Mouse (Mus musculus) adrenal gland, postnatal 36 days (tissue): ENCODE results near the gene Gpx1. TPM values are rescaled to one million over a fixed set of nuclear protein-coding genes. Genes with fewer than 3 reads are reported as not detected.
"Not testable (repeated sequence)": the region's sequence is repeated elsewhere in the genome, so short reads cannot be mapped to it uniquely, and the experiment has no call there.

ENCODE experiments used
- DNase-seq, 2 experiments: peaks; one replicate each; pipeline ENCODE4 v3.0.0; 2021; ENCODE audit warnings: mixed read lengths in 1 of 2
- long read RNA-seq, 2 experiments: library from polyadenylated mRNA; stranded (forward); transcript quantifications; one replicate each; pipeline ENCODE4 v2.0.0; 2021; ENCODE audit warnings: borderline sequencing depth in 2 of 2
- total RNA-seq, 2 experiments: library from RNA; stranded (reverse); gene quantifications; 2 replicates each; pipeline ENCODE4 v1.2.3; 2021

Gene Gpx1
- 100 to 1,000 TPM; 538 to 748 TPM for total RNA-seq
- long read RNA-seq, experiment 1, transcript Gpx1-201 (2 exons, 1,072 nt) = major isoform, 669 of 726 reads
- long read RNA-seq, experiment 1, partial matches to known transcripts = 0 of 726 reads
- long read RNA-seq, experiment 1, other reads (novel, unspliced or antisense) = 52 of 726 reads
- long read RNA-seq, experiment 2, transcript Gpx1-201 (2 exons, 1,072 nt) = major isoform, 266 of 289 reads
- long read RNA-seq, experiment 2, transcript Gpx1-202 (2 exons, 787 nt) = minor isoform, 5 of 289 reads
- long read RNA-seq, experiment 2, partial matches to known transcripts = 0 of 289 reads
- long read RNA-seq, experiment 2, other reads (novel, unspliced or antisense) = 16 of 289 reads

- peak; percentile 94 to 96 for DNase-seq
These were observed at the start of gene Gpx1 for GRCm38 (mm10) chr9:108338886-108339781. Gpx1 (plus strand) TSS chr9:108338903.

- DNase-seq = no peak
These were observed 49.4 kb upstream of the Gpx1 start for GRCm38 (mm10) chr9:108289347-108289746.

GRCm38 (mm10) chr9:108290016-108290750 lies 48.5 kb upstream of the Gpx1 start, which contains the start of gene Nicn1:
Nicn1 (plus strand) TSS chr9:108290429.
- peak; percentile 90 to 92 for DNase-seq

GRCm38 (mm10) chr9:108290773-108291172 lies 47.9 kb upstream of the Gpx1 start:
- no peak for DNase-seq

GRCm38 (mm10) chr9:108296453-108297355 lies 42.0 kb upstream of the Gpx1 start, which contains the start of gene Amt:
Amt (plus strand) TSS chr9:108296853.
- DNase-seq = peak in 1 of 2 experiments; percentile 18

GRCm38 (mm10) chr9:108301853-108302252 lies 36.9 kb upstream of the Gpx1 start:
- DNase-seq = no peak

GRCm38 (mm10) chr9:108304716-108305115 lies 34.0 kb upstream of the Gpx1 start:
- no peak for DNase-seq

GRCm38 (mm10) chr9:108305170-108305569 lies 33.5 kb upstream of the Gpx1 start:
- DNase-seq = no peak

- DNase-seq = peak; percentile 98
These were observed 32.8 kb upstream of the Gpx1 start, which contains the start of the genes Rhoa and Tcta for GRCm38 (mm10) chr9:108305629-108306520. Rhoa (plus strand) TSS chr9:108306129. Tcta (minus strand) TSS chr9:108306160.

- DNase-seq = peak; percentile 90 to 94
These were observed 32.1 kb upstream of the Gpx1 start for GRCm38 (mm10) chr9:108306571-108306980.

GRCm38 (mm10) chr9:108307021-108307807 lies 31.5 kb upstream of the Gpx1 start:
- DNase-seq = no peak

GRCm38 (mm10) chr9:108308141-108308540 lies 30.6 kb upstream of the Gpx1 start:
- DNase-seq = no peak

GRCm38 (mm10) chr9:108317572-108317971 lies 21.1 kb upstream of the Gpx1 start:
- peak in 1 of 2 experiments; percentile 37 for DNase-seq

GRCm38 (mm10) chr9:108318462-108318861 lies 20.2 kb upstream of the Gpx1 start:
- DNase-seq = no peak

- DNase-seq = not testable (repeated sequence)
These were observed 16.6 kb upstream of the Gpx1 start for GRCm38 (mm10) chr9:108322054-108322453.

- DNase-seq = no peak
These were observed 13.9 kb upstream of the Gpx1 start for GRCm38 (mm10) chr9:108324784-108325183.

GRCm38 (mm10) chr9:108325811-108326210 lies 12.9 kb upstream of the Gpx1 start:
- DNase-seq = no peak

- no peak for DNase-seq
These were observed 704 bp upstream of the Gpx1 start for GRCm38 (mm10) chr9:108337848-108338550.
